Mouse (Mus musculus) R1 (cell line): ENCODE measurements around the gene Nop10.

Experiments
- DNase-seq: peaks from one replicate; pipeline ENCODE4 v3.0.0-alpha.2; 2018; ENCODE audit warnings: low read depth, low spot score

Gene Nop10

GRCm38 (mm10) chr2:112261748-112262653 is at the start of gene Nop10:
Gene Nop10 (plus strand): TSS chr2:112261926.
- DNase-seq: peak; percentile 96

- DNase-seq: peak; percentile 40
Measured at GRCm38 (mm10) chr2:112215977-112216376, 45.7 kb upstream of the Nop10 start.

GRCm38 (mm10) chr2:112217614-112218013 is 44.1 kb upstream of the Nop10 start:
- DNase-seq: no peak

DNA sequence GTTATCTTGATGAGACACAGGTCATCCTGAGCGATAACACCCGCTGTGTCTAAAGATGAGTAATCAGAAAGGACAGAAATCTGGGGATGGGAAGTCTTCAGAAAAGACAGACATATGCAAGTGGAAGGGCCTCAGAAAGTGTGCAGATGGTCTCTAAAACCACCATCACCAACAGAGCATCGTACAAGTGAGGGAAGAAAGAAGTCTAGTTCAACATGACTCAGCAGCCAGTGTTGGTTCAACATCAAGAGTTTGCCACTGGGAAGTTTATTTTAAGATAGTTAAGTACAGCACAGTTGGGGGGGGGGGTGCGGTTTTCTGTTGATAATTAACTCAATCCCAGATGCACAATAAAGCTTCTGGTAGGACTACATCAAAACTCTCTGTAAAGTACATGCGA is 40.8 kb upstream of the Nop10 start:
- no peak for DNase-seq

GRCm38 (mm10) chr2:112222607-112223006 is 39.1 kb upstream of the Nop10 start:
- DNase-seq: no peak

DNA sequence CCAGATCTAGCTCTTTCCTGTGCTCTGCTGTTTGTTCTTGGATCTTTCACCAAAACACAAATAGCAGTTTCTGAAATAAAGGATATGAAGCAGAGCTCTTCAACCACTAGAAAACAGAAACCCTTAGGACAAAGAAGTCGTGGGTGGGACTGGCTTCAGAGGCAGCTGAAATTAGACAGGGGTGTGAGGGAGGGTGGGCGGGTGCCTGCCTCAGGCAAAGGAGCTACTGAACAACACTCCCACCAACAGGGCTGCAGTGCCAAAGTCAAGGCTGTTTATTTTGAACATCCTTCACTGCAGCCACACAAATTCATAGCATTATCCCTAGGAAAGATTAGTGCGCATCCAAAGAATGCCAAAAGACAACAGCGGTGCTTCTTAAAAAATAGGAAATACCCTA is 37.4 kb upstream of the Nop10 start:
- DNase-seq: no peak

- DNase-seq: no peak
Measured at GRCm38 (mm10) chr2:112232623-112233022, 29.1 kb upstream of the Nop10 start.

DNA sequence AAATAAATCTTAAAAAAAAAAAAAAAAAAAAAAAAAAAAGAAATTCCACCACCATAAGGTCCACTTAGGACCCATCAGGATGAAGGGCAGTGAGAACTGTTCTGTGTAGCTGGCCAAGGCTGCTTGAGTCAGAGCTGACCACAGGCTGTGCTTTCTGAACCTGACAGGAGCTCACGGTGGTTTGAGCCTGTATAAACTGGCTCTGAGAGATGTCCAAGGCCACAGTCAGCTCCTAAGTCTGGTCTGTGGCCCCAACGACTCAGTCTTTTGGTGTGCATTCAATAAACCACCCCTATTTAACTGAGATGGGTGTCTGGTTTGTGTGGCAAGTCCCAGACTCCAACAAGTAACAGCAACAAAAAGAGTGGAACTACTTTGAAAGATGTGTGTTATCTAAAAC is 25.1 kb upstream of the Nop10 start:
- no peak for DNase-seq

- DNase-seq: peak; percentile 19
Measured at GRCm38 (mm10) chr2:112238006-112238405, 23.7 kb upstream of the Nop10 start.

- peak; percentile 84 for DNase-seq
Measured at GRCm38 (mm10) chr2:112239212-112239934, 22.4 kb upstream of the Nop10 start, which contains the start of gene Lpcat4. Gene Lpcat4 (plus strand): TSS chr2:112239468.

DNA sequence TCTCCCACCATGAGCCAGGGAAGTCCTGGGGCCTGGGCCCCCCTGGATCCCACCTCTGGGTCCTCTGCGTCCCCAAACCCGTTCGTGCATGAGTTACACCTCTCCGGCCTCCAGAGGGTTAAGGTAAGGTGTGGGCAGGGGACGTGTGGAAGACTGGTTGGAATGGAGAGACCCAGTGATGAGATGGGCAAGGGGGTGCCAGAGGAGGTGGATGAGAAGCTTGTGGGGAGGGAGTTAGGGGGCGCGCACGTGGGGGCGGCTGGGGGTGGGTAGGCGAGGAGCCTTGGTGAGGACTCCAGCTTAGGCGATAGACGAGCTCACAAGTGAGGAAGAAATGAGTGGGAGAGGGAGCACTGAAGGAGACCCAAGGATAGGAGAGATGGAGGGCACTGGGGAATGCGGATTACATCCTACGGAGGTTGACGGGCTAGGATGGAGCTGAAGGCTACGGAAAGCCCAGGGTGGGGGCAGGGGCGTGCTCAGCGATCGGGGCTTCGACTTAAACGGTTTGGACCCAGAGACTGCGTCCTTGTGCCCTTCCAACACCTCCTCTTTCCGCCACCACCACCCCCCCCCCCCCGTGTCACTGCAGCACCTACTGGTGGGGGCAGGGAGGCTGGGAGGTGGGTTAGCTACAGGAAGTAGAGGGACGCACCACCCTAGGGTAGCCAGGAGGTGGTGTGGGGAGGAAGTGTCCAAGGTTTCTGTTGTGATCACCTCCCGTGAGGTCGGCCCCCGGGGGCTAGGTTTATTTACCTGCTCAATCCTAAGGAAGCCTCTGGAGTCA is 21.6 kb upstream of the Nop10 start:
- DNase-seq: peak; percentile 68

- no peak for DNase-seq
Measured at GRCm38 (mm10) chr2:112241787-112242186, 19.9 kb upstream of the Nop10 start.

GRCm38 (mm10) chr2:112245307-112245706 is 16.4 kb upstream of the Nop10 start:
- DNase-seq: no peak

DNA sequence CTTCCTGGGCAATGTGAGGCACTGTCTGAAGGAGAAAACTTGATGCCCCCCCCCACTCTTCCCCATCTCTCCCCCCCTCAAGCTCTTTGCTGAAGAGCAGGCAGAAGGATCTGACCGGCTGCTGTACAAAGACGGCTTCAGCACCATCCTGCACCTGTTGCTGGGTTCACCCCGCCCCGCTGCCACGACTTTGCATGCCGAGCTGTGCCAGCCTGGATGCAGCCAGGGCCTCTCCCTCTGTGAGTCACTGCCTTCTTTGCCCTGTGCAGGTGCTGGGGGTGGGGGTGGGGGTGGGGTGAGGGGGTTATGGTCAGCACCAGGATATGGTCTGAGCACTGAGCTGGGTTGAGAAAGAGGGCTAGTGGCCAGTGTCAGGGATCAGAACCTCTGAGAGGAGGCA is 15.5 kb upstream of the Nop10 start:
- DNase-seq: no peak

DNA sequence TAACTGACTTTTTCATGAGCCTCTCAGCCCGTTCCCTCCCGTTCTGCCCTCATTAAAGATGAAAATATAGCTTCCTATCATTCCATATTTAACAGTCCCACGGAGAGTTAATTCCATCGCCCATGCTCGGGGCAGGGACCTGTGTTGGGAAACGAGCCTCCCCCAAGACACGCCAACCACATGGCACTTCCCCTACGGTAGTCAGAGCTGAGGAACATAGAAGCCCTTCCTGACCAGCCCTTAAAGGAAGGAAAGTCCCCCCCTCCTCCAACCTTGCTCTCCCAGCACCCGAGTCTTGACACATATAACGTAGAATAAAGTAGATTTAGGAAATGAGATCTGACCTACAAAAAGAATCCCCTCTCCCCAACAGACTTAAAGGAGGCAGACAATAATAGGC is 14.4 kb upstream of the Nop10 start:
- DNase-seq: no peak

DNA sequence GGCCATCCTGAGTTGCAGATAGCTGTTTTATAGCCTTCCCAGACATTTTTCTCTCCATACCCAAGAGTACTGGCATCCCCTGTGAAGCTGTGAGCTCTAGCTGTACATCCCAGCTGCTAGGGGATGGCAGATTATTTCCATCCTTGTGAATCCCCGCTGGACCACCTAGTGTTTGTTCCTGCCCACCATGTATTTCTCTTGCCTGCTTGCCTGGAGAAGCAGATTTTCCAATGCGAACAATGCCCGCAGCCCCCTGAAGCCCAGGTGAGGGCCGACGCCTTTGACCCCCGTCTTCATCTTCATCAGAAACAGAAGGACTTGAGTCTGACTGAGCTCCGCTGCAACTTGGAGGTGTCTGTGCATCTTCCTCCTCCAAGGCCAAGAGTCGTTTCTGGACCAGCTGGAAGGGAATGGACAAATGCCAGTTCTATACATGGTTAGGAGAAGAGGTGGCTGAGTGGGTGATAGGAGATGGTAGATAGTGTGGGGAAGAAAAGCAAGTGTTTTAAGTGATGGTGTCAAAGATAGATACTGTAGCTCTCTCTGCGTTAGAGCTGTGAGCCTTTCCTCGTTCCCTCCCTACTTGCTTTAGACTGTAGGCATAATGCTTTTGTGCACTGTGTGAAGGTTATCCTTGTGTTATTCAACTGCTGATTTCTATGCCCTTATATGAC is 11.8 kb upstream of the Nop10 start:
- DNase-seq: no peak

GRCm38 (mm10) chr2:112254675-112255515 is 6.8 kb upstream of the Nop10 start:
- no peak for DNase-seq

- no peak for DNase-seq
Measured at GRCm38 (mm10) chr2:112259241-112259962, 2.3 kb upstream of the Nop10 start, which contains the start of gene Nutm1. Gene Nutm1 (minus strand): TSS chr2:112259291.

GRCm38 (mm10) chr2:112262779-112263295 is 1.1 kb downstream of the Nop10 start:
- DNase-seq: peak; percentile 64
